Mouse (Mus musculus): Measurements from ENCODE around the gene Upk2.

- TF ChIP-seq EP300 (IDR thresholded peaks at IDR 0.05; ENCODE audit: low read depth) (no peak), CTCF (IDR thresholded peaks at IDR 0.05; ENCODE audit: low read depth) (peak; percentile 36)
These were observed 21.2 kb upstream of the Upk2 start for GRCm38 (mm10) chr9:44475936-44476335.
